Mouse (Mus musculus): ENCODE measurements around the gene Hpca. TPM values are rescaled to one million over a fixed set of nuclear protein-coding genes. Genes with fewer than 3 reads are reported as not detected.

The Hpca gene
- polyA plus RNA-seq, 1 experiment from 2014 or later, result 1.7 TPM

- TF ChIP-seq CTCF (IDR thresholded peaks at IDR 0.05; ENCODE audit: low read depth), result no peak
- Histone ChIP-seq H3K9ac (no peak overlapping the region), H3K27me3 (ENCODE audit: insufficient read depth, low read length) (peaks cover 34% of the 10 kb centered on the region), H3K4me2 (no peak overlapping the region), H3K36me3 (ENCODE audit: insufficient read depth) (no peaks in the 10 kb centered on the region), H3K4me3 (ENCODE audit: low read depth, low read length) (no peak overlapping the region), H3K4me1 (ENCODE audit: insufficient read depth) (peaks cover under 1% of the 10 kb centered on the region; the same call in 1 of the 2 replicates), H3K27ac (ENCODE audit: low read depth) (no peak overlapping the region), H3K9me3 (ENCODE audit: low read depth, low read length) (no peaks in the 10 kb centered on the region)
- DNase-seq (no peak), ATAC-seq (ENCODE audit: insufficient read depth) (no peak)
- 84% methylated on average over 14 of the region's 14 CpGs for WGBS
Observed at GRCm38 (mm10) chr4:129117720-129118510, 3.9 kb downstream of the Hpca start.

GRCm38 (mm10) chr4:129116703-129117102, 5.1 kb downstream of the Hpca start:
- Histone ChIP-seq H3K27ac (ENCODE audit: low read depth) (no peak overlapping the region), H3K36me3 (ENCODE audit: insufficient read depth) (no peaks in the 10 kb centered on the region), H3K4me2 (no peak overlapping the region), H3K4me1 (ENCODE audit: insufficient read depth) (peaks cover 4% of the 10 kb centered on the region; the same call in 1 of the 2 replicates), H3K9ac (no peak overlapping the region), H3K4me3 (ENCODE audit: low read depth, low read length) (no peak overlapping the region), H3K27me3 (ENCODE audit: insufficient read depth, low read length) (peaks cover 26% of the 10 kb centered on the region), H3K9me3 (ENCODE audit: low read depth, low read length) (no peaks in the 10 kb centered on the region)
- ATAC-seq (ENCODE audit: insufficient read depth) (no peak), DNase-seq (no peak)
- 93% methylated on average over 8 of the region's 8 CpGs for WGBS
- TF ChIP-seq CTCF (IDR thresholded peaks at IDR 0.05; ENCODE audit: low read depth), result no peak

- no peak overlapping the region for H3K27ac ChIP-seq (ENCODE audit: low read depth)
- no peak overlapping the region for H3K9ac ChIP-seq
- H3K4me1 ChIP-seq (ENCODE audit: insufficient read depth), result peaks cover 4% of the 10 kb centered on the region; the same call in 1 of the 2 replicates
- ATAC-seq (ENCODE audit: insufficient read depth) (peak; percentile 71), DNase-seq (peak; percentile 86)
- no peaks in the 10 kb centered on the region for H3K9me3 ChIP-seq (ENCODE audit: low read depth, low read length)
- TF ChIP-seq CTCF (IDR thresholded peaks at IDR 0.05; ENCODE audit: low read depth), result peak; percentile 100
- no peak overlapping the region for H3K4me3 ChIP-seq (ENCODE audit: low read depth, low read length)
- no peak overlapping the region for H3K4me2 ChIP-seq
- H3K36me3 ChIP-seq (ENCODE audit: insufficient read depth), result no peaks in the 10 kb centered on the region
- 32% methylated on average over 28 of the region's 28 CpGs for WGBS
- H3K27me3 ChIP-seq (ENCODE audit: insufficient read depth, low read length), result no peaks in the 10 kb centered on the region
Observed at GRCm38 (mm10) chr4:129113083-129113988, 8.5 kb downstream of the Hpca start.

- no peaks in the 10 kb centered on the region for H3K9me3 ChIP-seq (ENCODE audit: low read depth, low read length)
- H3K27ac ChIP-seq (ENCODE audit: low read depth), result no peak overlapping the region; the same call in 1 of the 2 replicates
- no peaks in the 10 kb centered on the region for H3K27me3 ChIP-seq (ENCODE audit: insufficient read depth, low read length)
- ATAC-seq (ENCODE audit: insufficient read depth) (peak; percentile 57; the same call in 1 of the 2 replicates), DNase-seq (peak; percentile 68)
- no peak overlapping the region for H3K9ac ChIP-seq
- H3K4me3 ChIP-seq (ENCODE audit: low read depth, low read length), result no peak overlapping the region
- H3K36me3 ChIP-seq (ENCODE audit: insufficient read depth), result no peaks in the 10 kb centered on the region
- no peak for TF ChIP-seq CTCF (IDR thresholded peaks at IDR 0.05; ENCODE audit: low read depth)
- WGBS, result 19% methylated on average over 13 of the region's 13 CpGs
- H3K4me1 ChIP-seq (ENCODE audit: insufficient read depth), result peaks cover 4% of the 10 kb centered on the region; the same call in 1 of the 2 replicates
- peak overlapping the region; percentile 50 for H3K4me2 ChIP-seq
Observed at GRCm38 (mm10) chr4:129112231-129112630, 9.6 kb downstream of the Hpca start.

- WGBS, result 44% methylated on average over 11 of the region's 11 CpGs
- TF ChIP-seq CTCF (IDR thresholded peaks at IDR 0.05; ENCODE audit: low read depth), result peak; percentile 56
Observed at GRCm38 (mm10) chr4:129111350-129111749, 10.5 kb downstream of the Hpca start.

GRCm38 (mm10) chr4:129110804-129111203, 11.0 kb downstream of the Hpca start:
- 84% methylated on average over 6 of the region's 6 CpGs for WGBS
- Histone ChIP-seq H3K27me3 (ENCODE audit: insufficient read depth, low read length) (peaks cover 9% of the 10 kb centered on the region; the same call in 1 of the 2 replicates), H3K4me3 (ENCODE audit: low read depth, low read length) (no peak overlapping the region), H3K9me3 (ENCODE audit: low read depth, low read length) (no peaks in the 10 kb centered on the region), H3K4me1 (ENCODE audit: insufficient read depth) (peaks cover 4% of the 10 kb centered on the region; the same call in 1 of the 2 replicates), H3K9ac (no peak overlapping the region), H3K27ac (ENCODE audit: low read depth) (no peak overlapping the region), H3K4me2 (no peak overlapping the region), H3K36me3 (ENCODE audit: insufficient read depth) (no peaks in the 10 kb centered on the region)
- no peak for TF ChIP-seq CTCF (IDR thresholded peaks at IDR 0.05; ENCODE audit: low read depth)
- DNase-seq (no peak), ATAC-seq (ENCODE audit: insufficient read depth) (no peak)

More at GRCm38 (mm10) chr4:129111350-129111749, 10.5 kb downstream of the Hpca start:
- H3K4me1 ChIP-seq (ENCODE audit: insufficient read depth), result peaks cover 4% of the 10 kb centered on the region; the same call in 1 of the 2 replicates
- DNase-seq (peak; percentile 55), ATAC-seq (ENCODE audit: insufficient read depth) (0 out of 2 replicates have a peak, but pooled peaks have one; percentile 10)
- H3K4me3 ChIP-seq (ENCODE audit: low read depth, low read length), result no peak overlapping the region
- peaks cover 3% of the 10 kb centered on the region; the same call in 1 of the 2 replicates for H3K27me3 ChIP-seq (ENCODE audit: insufficient read depth, low read length)
- no peak overlapping the region for H3K9ac ChIP-seq
- no peak overlapping the region for H3K4me2 ChIP-seq
- H3K36me3 ChIP-seq (ENCODE audit: insufficient read depth), result no peaks in the 10 kb centered on the region
- H3K27ac ChIP-seq (ENCODE audit: low read depth), result no peak overlapping the region; the same call in 1 of the 2 replicates
- no peaks in the 10 kb centered on the region for H3K9me3 ChIP-seq (ENCODE audit: low read depth, low read length)

Data from lung, embryonic 14.5 days (tissue).